Mouse (Mus musculus) fibroblast of lung, adult 2 months (primary cell): Measurements from ENCODE around the gene Vmn1r122.
"Not testable (repeated sequence)": the region's sequence is repeated elsewhere in the genome, so short reads cannot be mapped to it uniquely, and the experiment has no call there.

ENCODE experiments used
- DNase-seq: peaks from one replicate; pipeline ENCODE4 v3.0.0-alpha.2; 2011; ENCODE audit warnings: low read depth

Vmn1r122 gene

DNA sequence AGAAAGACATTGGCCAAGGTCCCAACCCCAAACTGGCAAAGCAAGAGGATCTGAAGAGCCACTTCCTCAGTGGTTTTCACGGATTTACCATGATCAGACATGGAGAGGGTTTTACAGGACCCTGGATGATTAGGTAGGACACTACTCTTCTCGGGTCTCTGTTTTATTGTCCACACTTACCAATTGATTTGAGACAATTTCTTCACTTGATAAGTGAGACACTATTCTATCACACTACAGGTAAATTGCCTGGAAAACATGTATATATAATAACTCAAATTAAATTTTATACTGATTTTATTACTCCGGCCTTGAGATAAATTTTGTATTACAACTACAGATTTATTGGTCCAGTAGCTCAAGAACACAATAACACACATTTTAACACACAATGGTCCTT, at the start of gene Vmn1r122:
Gene Vmn1r122 (minus strand): TSS at position 101 of the 400 bp plus-strand sequence.
- not testable (repeated sequence) for DNase-seq

GRCm38 (mm10) chr7:21161885-21162284, 28.0 kb upstream of the Vmn1r122 start, which contains the start of gene Vmn1r123:
Gene Vmn1r123 (plus strand): TSS chr7:21162185.
- DNase-seq, result not testable (repeated sequence)

DNA sequence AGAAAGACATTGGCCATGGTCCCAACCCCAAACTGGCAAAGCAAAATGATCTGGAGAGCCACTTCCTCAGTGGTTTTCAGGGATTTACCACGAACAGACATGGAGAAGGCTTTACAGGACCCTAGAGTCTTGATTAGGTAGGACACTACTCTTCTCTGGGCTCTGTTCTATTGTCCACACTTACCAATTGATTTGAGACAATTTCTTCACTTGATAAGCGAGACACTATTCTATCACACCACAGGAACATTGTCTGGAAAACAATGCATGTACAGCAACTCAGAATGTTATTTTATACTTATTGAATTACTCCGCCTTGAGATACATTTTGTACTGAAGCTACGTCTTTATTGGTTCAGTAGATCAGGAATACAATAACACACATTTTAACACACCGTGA, 35.5 kb downstream of the Vmn1r122 start, which contains the start of gene Vmn1r121:
Gene Vmn1r121 (minus strand): TSS at position 101 of the 400 bp plus-strand sequence.
- DNase-seq, result not testable (repeated sequence)
